Mouse (Mus musculus) retina, embryonic 14.5 days (tissue): Measurements from ENCODE around the gene Cks2.

ENCODE experiments used
- DNase-seq: peaks from one replicate; pipeline ENCODE4 v3.0.0-alpha.2; 2015; ENCODE audit warnings: low spot score

The Cks2 gene

GRCm38 (mm10) chr13:51681076-51681475 lies 36.0 kb downstream of the Cks2 start:
- DNase-seq: no peak

- DNase-seq: no peak
These were observed 36.6 kb downstream of the Cks2 start for GRCm38 (mm10) chr13:51681634-51682033.

GRCm38 (mm10) chr13:51685290-51685966 lies 40.4 kb downstream of the Cks2 start:
- DNase-seq: no peak

- DNase-seq: no peak
These were observed 41.9 kb downstream of the Cks2 start for GRCm38 (mm10) chr13:51686966-51687365.

GRCm38 (mm10) chr13:51688688-51689087 lies 43.7 kb downstream of the Cks2 start:
- DNase-seq: no peak

- no peak for DNase-seq
These were observed 51.4 kb downstream of the Cks2 start for GRCm38 (mm10) chr13:51696481-51696880.

- no peak for DNase-seq
These were observed 52.4 kb downstream of the Cks2 start for GRCm38 (mm10) chr13:51697455-51697854.

- DNase-seq: no peak
These were observed 52.9 kb downstream of the Cks2 start for GRCm38 (mm10) chr13:51697897-51698296.

- DNase-seq: no peak
These were observed 53.3 kb downstream of the Cks2 start for GRCm38 (mm10) chr13:51698318-51698717.
